Mouse (Mus musculus) forelimb bud, embryonic 11.5 days (tissue): ENCODE results near the gene Gm20425.

Experiments used
- DNase-seq: peaks from one replicate; pipeline ENCODE4 v3.0.0-alpha.2; 2012; ENCODE audit warnings: low read depth, low spot score

Gene Gm20425

DNA sequence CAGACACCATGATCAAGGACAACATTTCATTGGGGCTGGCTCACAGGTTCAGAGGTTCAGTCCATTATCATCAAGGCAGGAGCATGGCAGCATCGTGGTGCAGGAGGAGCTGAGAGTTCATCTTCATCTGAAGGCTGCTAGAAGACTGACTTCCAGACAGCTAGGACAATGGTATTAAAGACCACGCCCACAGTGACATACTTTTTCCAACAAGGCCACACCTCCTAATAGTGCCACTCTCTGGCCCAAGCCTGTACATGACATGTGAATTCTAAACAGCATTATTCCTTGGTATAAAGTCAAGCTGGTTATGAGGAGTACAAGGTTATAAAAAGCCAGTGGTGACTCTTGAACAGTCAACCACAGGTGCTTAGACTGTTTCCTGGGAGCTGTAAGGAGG is 75.5 kb downstream of the Gm20425 start:
- no peak for DNase-seq

DNA sequence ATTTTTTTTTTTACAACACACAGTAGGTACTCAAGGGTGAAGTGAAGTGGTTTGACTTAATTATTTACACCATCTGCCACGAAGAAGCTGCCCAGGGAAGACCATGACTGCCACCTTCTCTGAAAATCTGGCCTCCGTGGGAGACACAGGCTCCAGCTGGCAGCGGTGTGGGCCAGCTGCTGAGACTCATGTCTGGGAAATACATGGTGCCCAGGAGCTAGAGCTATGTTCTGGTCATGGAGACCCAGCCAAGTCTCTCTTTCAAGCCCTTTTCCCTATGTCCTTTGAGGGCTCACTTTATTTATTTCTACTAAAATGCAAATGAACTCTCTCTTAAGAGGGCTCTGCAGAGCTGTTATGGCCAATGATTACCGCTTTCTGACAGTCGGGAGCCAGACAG is 76.8 kb downstream of the Gm20425 start:
- DNase-seq = no peak

DNA sequence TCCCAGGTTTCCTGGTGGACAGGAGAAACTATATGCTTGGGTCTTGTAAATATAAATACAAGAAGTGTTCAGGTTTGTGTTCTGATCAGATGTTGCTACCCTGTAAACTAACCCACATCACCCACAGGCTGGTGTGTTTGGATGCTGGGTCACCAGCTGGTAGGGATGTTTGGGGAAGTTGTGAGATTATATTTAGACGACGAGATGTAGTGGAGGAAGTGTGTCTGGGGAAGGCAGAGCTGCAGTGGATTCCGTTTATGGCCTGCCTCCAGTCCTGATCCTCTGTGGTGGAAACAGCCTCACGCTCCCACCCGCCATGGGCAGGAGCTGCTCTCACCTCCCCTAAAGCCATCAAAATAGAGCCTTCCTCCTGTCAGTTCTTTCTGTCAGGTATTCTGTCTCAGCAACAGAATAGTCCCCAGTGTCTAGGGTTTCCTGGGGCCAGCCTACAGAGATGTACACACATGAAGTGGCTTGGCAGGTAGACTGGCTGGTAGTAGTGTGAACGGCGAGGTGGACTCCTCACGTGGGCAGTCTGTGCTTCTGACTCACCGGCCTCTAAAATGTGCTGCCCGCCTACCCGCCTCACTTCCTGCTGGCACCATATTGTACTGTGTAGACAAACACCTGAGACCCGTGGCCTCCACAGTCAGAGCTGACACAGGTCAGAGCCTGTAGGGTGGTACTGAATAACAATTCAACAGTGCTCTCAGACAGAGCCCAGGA is 80.9 kb downstream of the Gm20425 start:
- no peak for DNase-seq

DNA sequence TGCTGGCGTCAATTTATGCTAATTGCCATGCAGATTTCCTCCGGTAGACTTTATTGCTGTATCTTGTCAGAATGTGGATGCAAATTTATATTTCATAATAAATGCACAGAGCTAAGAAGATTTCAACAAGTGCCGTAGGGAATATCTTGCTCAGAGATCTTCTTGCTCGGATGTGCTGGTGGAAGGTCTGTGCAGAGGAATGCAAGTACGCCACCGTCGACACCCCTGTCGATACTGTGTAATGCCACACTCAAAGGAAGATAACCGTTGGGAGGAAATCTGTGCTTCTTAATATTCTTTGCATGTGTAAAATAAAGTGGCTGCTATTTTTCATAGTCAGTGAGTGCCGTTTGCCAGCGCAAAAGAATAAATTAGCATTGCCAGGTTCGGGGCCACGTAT is 83.0 kb downstream of the Gm20425 start:
- no peak for DNase-seq

DNA sequence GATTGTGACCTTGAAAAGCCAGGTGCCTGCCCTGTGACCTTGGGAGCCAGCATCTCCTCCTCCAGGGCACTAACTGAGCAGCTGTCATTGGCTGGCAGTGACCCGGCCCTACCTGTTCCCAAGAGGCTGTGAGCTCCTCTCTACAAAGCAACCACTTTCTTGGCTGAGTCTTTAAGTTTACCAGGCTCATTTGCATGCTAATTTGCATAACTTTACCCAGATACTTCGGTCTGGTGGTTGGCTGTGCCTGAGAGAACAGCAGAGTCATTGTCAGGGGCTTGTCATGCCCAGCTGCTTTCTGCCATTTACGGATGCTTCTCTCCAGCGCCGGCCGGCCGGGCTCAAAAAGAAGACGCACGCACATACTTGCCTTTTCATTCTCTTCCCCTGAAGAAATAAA is 83.4 kb downstream of the Gm20425 start:
- no peak for DNase-seq

DNA sequence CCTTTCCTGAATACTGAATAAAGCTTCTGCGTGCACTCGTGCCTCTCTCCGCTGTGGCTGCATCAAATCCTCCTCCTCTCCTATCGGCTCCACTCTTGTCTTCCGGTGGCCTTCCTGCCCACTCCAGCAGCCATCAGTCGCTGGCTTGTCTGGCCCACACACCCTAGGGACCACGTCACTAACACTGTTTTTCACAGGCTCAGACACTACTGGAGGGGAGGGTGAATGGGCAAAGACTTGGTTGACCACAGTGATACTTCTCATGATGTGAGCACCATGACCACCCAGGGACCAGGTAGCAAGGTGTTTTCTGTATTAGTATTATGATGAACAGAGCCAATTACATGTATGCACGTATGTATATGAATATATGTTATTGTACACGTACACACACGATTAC is 83.8 kb downstream of the Gm20425 start:
- DNase-seq = no peak

DNA sequence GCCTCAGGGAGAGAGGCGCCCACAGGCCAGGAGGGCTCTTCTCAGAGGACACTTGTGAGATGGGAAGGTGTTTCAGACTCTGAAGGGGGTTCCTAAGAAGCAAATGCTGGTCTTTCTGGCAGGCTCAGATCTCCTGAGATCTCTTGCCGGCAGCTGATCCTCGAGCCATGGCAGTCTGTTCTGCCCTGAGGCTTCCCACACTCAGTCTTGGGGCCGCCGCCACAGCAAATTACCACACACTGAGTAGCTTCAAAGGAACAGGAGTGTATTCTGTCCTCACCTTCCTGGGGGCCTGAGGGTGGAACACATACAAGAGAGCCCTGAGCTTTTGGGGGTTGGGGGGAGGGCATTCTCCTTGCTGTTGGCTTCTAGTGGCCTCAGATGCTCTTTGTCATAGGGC is 84.8 kb downstream of the Gm20425 start:
- no peak for DNase-seq

DNA sequence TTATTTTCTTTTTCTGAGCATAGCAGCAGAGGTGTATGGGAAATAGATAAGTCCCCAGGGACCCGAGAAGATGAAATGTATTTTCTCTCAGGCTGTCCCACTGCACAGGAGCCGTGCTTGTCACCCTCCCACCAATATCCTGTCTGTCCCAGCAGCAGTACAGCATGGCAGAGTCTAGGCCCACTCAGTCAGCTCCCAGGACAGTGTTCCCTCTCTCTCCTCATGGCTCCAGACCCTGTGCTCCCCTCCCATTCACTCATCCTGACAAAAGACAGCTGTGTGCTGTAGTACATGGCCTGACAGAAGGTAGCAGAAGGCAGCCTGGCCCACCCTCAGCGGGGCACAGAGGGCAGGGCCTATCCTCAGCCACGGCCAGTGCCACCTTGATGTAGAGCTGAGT is 86.2 kb downstream of the Gm20425 start:
- DNase-seq = no peak

DNA sequence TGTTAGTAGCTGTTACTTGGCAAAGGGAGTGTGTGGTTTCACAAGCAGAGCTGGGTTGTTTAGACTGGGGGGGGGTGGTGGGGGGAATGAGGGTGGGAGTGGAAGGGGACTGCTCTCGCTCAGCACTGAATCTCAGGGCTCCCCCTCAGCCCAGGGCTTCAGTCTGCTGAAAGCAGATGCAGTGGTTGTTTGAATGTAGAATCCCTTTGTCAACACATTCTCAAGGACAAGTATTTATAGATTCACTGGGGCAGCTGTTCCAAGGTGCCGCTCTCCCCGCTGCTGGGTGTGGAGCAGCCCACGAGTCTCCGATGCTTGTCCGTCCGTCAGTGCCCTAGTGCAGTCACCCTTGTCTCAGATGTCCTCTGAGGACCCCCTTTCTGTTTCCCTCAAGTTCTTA is 88.8 kb downstream of the Gm20425 start:
- DNase-seq = no peak

DNA sequence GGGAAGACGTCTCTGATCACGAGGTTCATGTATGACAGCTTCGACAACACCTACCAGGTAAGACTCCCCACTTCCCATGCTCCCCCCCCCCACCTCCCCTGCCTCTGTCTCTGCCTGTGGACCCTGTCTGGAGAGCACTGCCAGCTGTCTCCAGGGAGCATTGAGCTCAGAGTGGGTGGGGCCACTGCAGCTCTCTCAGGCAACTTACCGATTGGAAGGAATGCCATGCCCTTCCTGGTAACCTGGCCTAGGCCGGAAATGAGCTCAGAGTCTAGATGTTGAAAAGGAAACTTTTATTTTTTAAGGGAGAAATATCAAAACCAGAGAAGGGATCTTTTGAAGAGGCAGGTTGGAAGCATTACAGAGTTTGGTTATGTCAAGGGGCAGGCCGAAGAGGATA is 89.7 kb downstream of the Gm20425 start:
- no peak for DNase-seq
